Mouse (Mus musculus) testis, adult 2 months (tissue): ENCODE results near the gene Limd1.

Experiments
- CTCF ChIP-seq: fragments of 200-500 bp; IDR thresholded peaks from 2 replicates; pipeline ENCODE4 v1.5.1; 2012; ENCODE audit warnings: low read depth, mild to moderate bottlenecking, inconsistent platforms, low read length, moderate library complexity; ENCODE audit not compliant: control insufficient read depth, insufficient read depth, insufficient replicate concordance
- POLR2A ChIP-seq: fragments of 200-500 bp; IDR thresholded peaks from 2 replicates; pipeline ENCODE4 v1.6.1; 2012; ENCODE audit warnings: low read depth, mild to moderate bottlenecking, inconsistent platforms, low read length, moderate library complexity; ENCODE audit not compliant: control insufficient read depth

DNA sequence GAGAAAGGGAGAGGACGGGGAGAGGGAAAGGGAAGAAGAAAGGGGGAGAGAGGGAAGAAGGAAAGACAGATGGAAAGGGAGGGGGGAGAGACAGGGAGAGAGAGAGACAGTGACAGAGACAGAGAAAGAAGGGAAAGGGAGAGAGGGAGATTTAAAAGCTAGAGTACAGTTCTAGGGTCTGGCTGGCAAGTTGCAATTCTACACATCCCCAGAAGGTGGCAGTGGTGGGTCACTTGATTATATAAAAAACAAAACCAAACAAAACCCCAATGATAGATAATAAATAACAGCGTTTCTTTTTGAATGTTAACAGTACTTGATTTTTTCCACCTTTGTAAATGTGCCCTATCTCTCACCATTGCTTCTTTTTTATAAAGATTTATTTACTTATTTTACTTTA, 28.3 kb upstream of the Limd1 start:
- TF ChIP-seq CTCF (no peak), POLR2A (no peak)
